ENCODE assay signal across 28 mouse cellular contexts in the genomic region with DNA sequence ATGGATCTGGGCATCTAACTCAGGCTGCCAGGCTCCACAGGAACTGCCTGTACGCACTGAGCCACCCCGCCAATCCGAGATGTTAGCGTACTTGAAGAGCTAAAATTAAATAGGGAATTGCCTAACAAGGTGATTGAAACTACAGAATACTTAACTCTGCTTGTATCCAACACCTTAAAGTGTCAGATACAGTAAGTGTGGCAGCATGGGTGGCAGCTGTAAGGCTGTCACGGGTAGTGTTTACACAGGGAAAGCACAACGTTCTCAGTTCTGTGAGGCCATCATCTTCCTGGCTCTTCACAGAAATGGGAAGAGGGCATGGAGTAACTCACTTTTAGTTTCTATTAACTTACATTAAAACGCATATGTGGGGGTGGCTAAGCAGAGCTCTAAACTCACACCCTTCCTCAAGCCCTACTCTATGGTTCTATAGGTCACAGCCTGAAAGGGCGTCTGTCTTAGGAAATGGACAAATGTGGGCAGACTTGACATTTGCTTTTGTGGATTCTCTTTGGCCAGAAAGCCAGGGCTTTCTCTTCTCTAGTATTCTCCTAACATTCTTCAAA.
DNase-seq lines count a peak whose midpoint lies in the region; ATAC-seq lines count a peak whose summit lies in the region.
"Had no signal": no experiment of that assay in that cellular context is flagged by ENCODE, and none has a peak within 500 bp of the region (broad histone marks: within the 10 kb centered on the region; RNA-seq: fewer than 3 reads in every experiment).

No protein-coding gene starts in this region.

- WGBS in heart, embryonic 13.5 days, result 40% methylated on average over 8 of the region's 8 CpGs
- WGBS in limb, embryonic 12.5 days, result 81% methylated on average over 8 of the region's 8 CpGs
- 89% methylated on average over 8 of the region's 8 CpGs for WGBS in limb, embryonic 10.5 days
- WGBS in midbrain, embryonic 13.5 days, result 91% methylated on average over 8 of the region's 8 CpGs
- WGBS in forebrain, embryonic 10.5 days, result 95% methylated on average over 8 of the region's 8 CpGs

- no peaks in the 10 kb centered on the region for H3K9me3 ChIP-seq in heart, embryonic 13.5 days
- no peaks in the 10 kb centered on the region for H3K9me3 ChIP-seq in limb, embryonic 12.5 days
- no peaks in the 10 kb centered on the region for H3K9me3 ChIP-seq in limb, embryonic 10.5 days (replicated peaks)
- H3K9me3 ChIP-seq in midbrain, embryonic 13.5 days, result no peaks in the 10 kb centered on the region
- no peaks in the 10 kb centered on the region for H3K9me3 ChIP-seq in forebrain, embryonic 10.5 days
- H3K9me3 ChIP-seq: embryonic facial prominence, embryonic 12.5 days; forebrain, embryonic 15.5 days; heart, embryonic 12.5 days; liver, embryonic 15.5 days; midbrain, embryonic 10.5 days; neural tube, embryonic 12.5 days had no signal

- no peak for DNase-seq in heart, postnatal 36 days
- no peak for DNase-seq in limb, embryonic 10.5 days (ENCODE audit: low spot score)
- no peak for DNase-seq in forebrain, embryonic 10.5 days (ENCODE audit: extremely low spot score, low spot score)
- DNase-seq: adrenal gland, postnatal 14 days; cerebellum, adult 11 months; cerebellum, adult 9-11 months; embryo, embryonic 11 days; gastrocnemius, postnatal 25 days; kidney, adult 2 months; kidney, postnatal 36 days; right cerebral cortex, adult 18-20 months; spleen, adult 18-20 months; thymus, postnatal 14 days had no signal

- H3K4me1 ChIP-seq in heart, embryonic 13.5 days, result peaks cover 34% of the 10 kb centered on the region
- peaks cover 26% of the 10 kb centered on the region for H3K4me1 ChIP-seq in limb, embryonic 12.5 days (replicated peaks)
- H3K4me1 ChIP-seq in limb, embryonic 10.5 days, result peaks cover 14% of the 10 kb centered on the region
- no peaks in the 10 kb centered on the region for H3K4me1 ChIP-seq in midbrain, embryonic 13.5 days (replicated peaks)
- peaks cover 15% of the 10 kb centered on the region for H3K4me1 ChIP-seq in forebrain, embryonic 10.5 days
- H3K4me1 ChIP-seq: liver, embryonic 15.5 days; neural tube, embryonic 12.5 days had no signal

- no peak overlapping the region for H3K4me3 ChIP-seq in heart, embryonic 13.5 days
- H3K4me3 ChIP-seq in limb, embryonic 12.5 days (replicated peaks), result no peak overlapping the region
- H3K4me3 ChIP-seq in limb, embryonic 10.5 days, result no peak overlapping the region
- no peak overlapping the region for H3K4me3 ChIP-seq in midbrain, embryonic 13.5 days (replicated peaks)
- no peak overlapping the region for H3K4me3 ChIP-seq in forebrain, embryonic 10.5 days
- H3K4me3 ChIP-seq: embryonic facial prominence, embryonic 12.5 days; forebrain, embryonic 15.5 days; heart, embryonic 12.5 days; liver, embryonic 15.5 days; midbrain, embryonic 10.5 days; myocyte; neural tube, embryonic 12.5 days had no signal

- H3K9ac ChIP-seq in heart, embryonic 13.5 days, result 0 out of 2 replicates have a peak overlapping the region, but pooled peaks have one; percentile 19
- no peak overlapping the region for H3K9ac ChIP-seq in limb, embryonic 12.5 days (replicated peaks)
- H3K9ac ChIP-seq in midbrain, embryonic 13.5 days (replicated peaks), result no peak overlapping the region
- H3K9ac ChIP-seq: embryonic facial prominence, embryonic 12.5 days; forebrain, embryonic 15.5 days; heart, embryonic 12.5 days; liver, embryonic 15.5 days; neural tube, embryonic 12.5 days had no signal

- no peaks in the 10 kb centered on the region for H3K27me3 ChIP-seq in heart, embryonic 13.5 days (replicated peaks)
- no peaks in the 10 kb centered on the region for H3K27me3 ChIP-seq in limb, embryonic 12.5 days
- no peaks in the 10 kb centered on the region for H3K27me3 ChIP-seq in limb, embryonic 10.5 days (ENCODE audit: low read depth, poor library complexity, severe bottlenecking)
- 0 out of 2 replicates have a peak, but pooled peaks cover 3% of the 10 kb centered on the region for H3K27me3 ChIP-seq in midbrain, embryonic 13.5 days
- H3K27me3 ChIP-seq in forebrain, embryonic 10.5 days (ENCODE audit: poor library complexity, severe bottlenecking), result peaks cover under 1% of the 10 kb centered on the region; the same call in 1 of the 2 replicates
- H3K27me3 ChIP-seq: embryonic facial prominence, embryonic 12.5 days; forebrain, embryonic 15.5 days; heart, embryonic 12.5 days; liver, embryonic 15.5 days; neural tube, embryonic 12.5 days had no signal

- intact Hi-C loops in heart, postnatal 36 days (cut with DNase I), result no loop called here

- ATAC-seq in heart, embryonic 13.5 days (ENCODE audit: extremely low read depth, insufficient number of reproducible peaks, low FRiP score, low TSS enrichment), result no peak
- ATAC-seq in limb, embryonic 12.5 days (ENCODE audit: insufficient number of reproducible peaks, insufficient read depth, low FRiP score, low TSS enrichment, low read depth), result no peak
- ATAC-seq in granulocyte monocyte progenitor cell, adult 5-6 weeks (replicated peaks; ENCODE audit: poor library complexity, severe bottlenecking), result peak; percentile 61
- ATAC-seq in megakaryocyte, adult 5-6 weeks (ENCODE audit: poor library complexity, severe bottlenecking), result peak; percentile 77
- ATAC-seq in midbrain, embryonic 13.5 days, result no peak
- ATAC-seq: forebrain, embryonic 15.5 days; hindbrain, embryonic 16.5 days; midbrain, embryonic 16.5 days had no signal

- H3K27ac ChIP-seq in heart, embryonic 13.5 days (replicated peaks), result peak overlapping the region; percentile 48; the same call in 1 of the 2 replicates
- 0 out of 2 replicates have a peak overlapping the region, but pooled peaks have one; percentile 12 for H3K27ac ChIP-seq in limb, embryonic 12.5 days
- H3K27ac ChIP-seq in limb, embryonic 10.5 days, result no peak overlapping the region
- H3K27ac ChIP-seq in midbrain, embryonic 13.5 days, result no peak overlapping the region
- H3K27ac ChIP-seq in forebrain, embryonic 10.5 days, result no peak overlapping the region
- H3K27ac ChIP-seq: embryonic facial prominence, embryonic 12.5 days; forebrain, embryonic 15.5 days; liver, embryonic 15.5 days; macrophage; midbrain, embryonic 10.5 days; neural tube, embryonic 12.5 days had no signal

- H3K4me2 ChIP-seq in heart, embryonic 13.5 days, result peak overlapping the region; percentile 28
- no peak overlapping the region for H3K4me2 ChIP-seq in limb, embryonic 12.5 days
- no peak overlapping the region for H3K4me2 ChIP-seq in midbrain, embryonic 13.5 days (replicated peaks)
- H3K4me2 ChIP-seq: embryonic facial prominence, embryonic 12.5 days; forebrain, embryonic 15.5 days; heart, embryonic 12.5 days; liver, embryonic 15.5 days; neural tube, embryonic 12.5 days had no signal

- no peaks in the 10 kb centered on the region for H3K36me3 ChIP-seq in heart, embryonic 13.5 days
- no peaks in the 10 kb centered on the region for H3K36me3 ChIP-seq in limb, embryonic 12.5 days
- H3K36me3 ChIP-seq in limb, embryonic 10.5 days, result no peaks in the 10 kb centered on the region
- H3K36me3 ChIP-seq in midbrain, embryonic 13.5 days, result no peaks in the 10 kb centered on the region
- no peaks in the 10 kb centered on the region for H3K36me3 ChIP-seq in forebrain, embryonic 10.5 days (replicated peaks)
- H3K36me3 ChIP-seq: embryonic facial prominence, embryonic 12.5 days; forebrain, embryonic 15.5 days; heart, embryonic 12.5 days; liver, embryonic 15.5 days; midbrain, embryonic 10.5 days; neural tube, embryonic 12.5 days had no signal

Comparison
In these comparisons a context has a peak if more than half of its experiments do, and no peak if none do; other contexts are left out.
1. H3K27ac ChIP-seq: peak in heart, embryonic 13.5 days (single experiment) and limb, embryonic 12.5 days (single experiment); none in limb, embryonic 10.5 days (single experiment), midbrain, embryonic 13.5 days (single experiment) and forebrain, embryonic 10.5 days (single experiment).
2. ATAC-seq: peak in granulocyte monocyte progenitor cell, adult 5-6 weeks (single experiment) and megakaryocyte, adult 5-6 weeks (single experiment); none in heart, embryonic 13.5 days (single experiment), limb, embryonic 12.5 days (single experiment) and midbrain, embryonic 13.5 days (single experiment).